Mouse (Mus musculus) kidney, postnatal 0 days (tissue): ENCODE measurements around the gene Epor. TPM values are rescaled to one million over a fixed set of nuclear protein-coding genes. Genes with fewer than 3 reads are reported as not detected.
A peak's percentile ranks its signal among the peaks of the same experiment; 100 is the strongest.

Experiments
- ATAC-seq: fragments of 200-750 bp; cut with Nextera tagmentation; replicated peaks from 2 replicates; pipeline ENCODE4 v1.8.0; 2017; ENCODE audit warnings: low read depth, moderate number of reproducible peaks, moderate TSS enrichment, moderate library complexity; ENCODE audit not compliant: low FRiP score
- DNase-seq: peaks from one replicate; pipeline ENCODE4 v3.0.0-alpha.2; 2016; ENCODE audit warnings: low spot score
- H3K27ac ChIP-seq: fragments of 300-500 bp; sonication (generic); 2 replicates; pipeline ENCODE4 v1.5.1; 2014; ENCODE audit warnings: mild to moderate bottlenecking
- H3K27me3 ChIP-seq: fragments of 300-500 bp; sonication (generic); 2 replicates; pipeline ENCODE4 v1.6.1; 2014; ENCODE audit warnings: low read length, mixed read lengths; ENCODE audit not compliant: insufficient read depth
- H3K36me3 ChIP-seq: fragments of 300-500 bp; sonication (generic); 2 replicates; pipeline ENCODE4 v1.6.1; 2014; ENCODE audit warnings: low read length, mixed read lengths; ENCODE audit not compliant: insufficient read depth
- H3K4me1 ChIP-seq: fragments of 300-500 bp; sonication (generic); replicated peaks from 2 replicates; pipeline ENCODE4 v1.6.1; 2014; ENCODE audit warnings: antibody characterized with exemption, low read length, mixed read lengths; ENCODE audit not compliant: insufficient read depth
- H3K4me2 ChIP-seq: fragments of 300-500 bp; sonication (generic); 2 replicates; pipeline ENCODE4 v1.6.1; 2014; ENCODE audit warnings: mild to moderate bottlenecking, low read length, moderate library complexity, mixed read lengths
- H3K4me3 ChIP-seq: fragments of 300-500 bp; sonication (generic); replicated peaks from 2 replicates; pipeline ENCODE4 v1.5.1; 2014; ENCODE audit warnings: low read depth, low read length
- H3K9ac ChIP-seq: fragments of 300-500 bp; sonication (generic); 2 replicates; pipeline ENCODE4 v1.6.1; 2014; ENCODE audit warnings: low read depth, low read length
- H3K9me3 ChIP-seq: fragments of 300-500 bp; sonication (generic); replicated peaks from 2 replicates; pipeline ENCODE4 v1.6.1; 2016; ENCODE audit warnings: low read length, inconsistent platforms, mixed read lengths
- CTCF ChIP-seq: IDR thresholded peaks from 2 replicates; pipeline ENCODE4 v1.5.1; 2016; ENCODE audit warnings: antibody characterized with exemption, low read depth, mild to moderate bottlenecking, moderate library complexity
- WGBS: fragments of 180-500 bp; shearing (Covaris S2); extraction: QIAGEN DNeasy Blood & Tissue Kit; methylation state at CpG from one replicate; pipeline ENCODE4 v1.1.7; 2014; 5-methylcytosine and 5-hydroxymethylcytosine counted together
- polyA plus RNA-seq: library from polyadenylated mRNA; unstranded; fragments of >200 nt; fragmentation: Nextera tagmentation; extraction: Ambion mirVana; gene quantifications from 2 replicates; pipeline ENCODE4 v1.2.1, GENCODE M21; 2015

Gene Epor
- polyA plus RNA-seq = 16.1 and 17.2 TPM in 2 replicates

GRCm38 (mm10) chr9:21963417-21963816 lies at the start of gene Epor:
Gene Epor, minus strand, starts transcription at chr9:21963506.
- ATAC-seq (peak; percentile 9; the same call in 1 of the 2 replicates), DNase-seq (peak; percentile 73)
- no peaks in the 10 kb centered on the region for H3K36me3 ChIP-seq
- WGBS = 12% methylated on average over 8 of the region's 8 CpGs
- H3K9ac ChIP-seq = peak within 1 kb of the TSS; percentile 50
- no peaks in the 10 kb centered on the region for H3K9me3 ChIP-seq
- H3K27ac ChIP-seq = peak within 1 kb of the TSS; percentile 20; the same call in 1 of the 2 replicates
- peak within 1 kb of the TSS; percentile 89 for H3K4me2 ChIP-seq
- H3K4me1 ChIP-seq = peaks cover 29% of the 10 kb centered on the region
- H3K27me3 ChIP-seq = 0 out of 2 replicates have a peak, but pooled peaks cover 6% of the 10 kb centered on the region
- peak within 1 kb of the TSS; percentile 51 for H3K4me3 ChIP-seq
- TF ChIP-seq CTCF = no peak

- H3K4me3 ChIP-seq = no peak overlapping the region
- H3K4me2 ChIP-seq = no peak overlapping the region
- no peaks in the 10 kb centered on the region for H3K9me3 ChIP-seq
- H3K27ac ChIP-seq = no peak overlapping the region
- no peaks in the 10 kb centered on the region for H3K27me3 ChIP-seq
- no peaks in the 10 kb centered on the region for H3K4me1 ChIP-seq
- 91% methylated on average over 13 of the region's 13 CpGs for WGBS
- no peak for TF ChIP-seq CTCF
- H3K36me3 ChIP-seq = peaks cover 59% of the 10 kb centered on the region
- DNase-seq (no peak), ATAC-seq (no peak)
- no peak overlapping the region for H3K9ac ChIP-seq
Measured at GRCm38 (mm10) chr9:22012731-22013130, 49.4 kb upstream of the Epor start.

GRCm38 (mm10) chr9:22011055-22011454 lies 47.7 kb upstream of the Epor start:
- no peak for DNase-seq
- Histone ChIP-seq H3K4me2 (no peak overlapping the region), H3K4me3 (no peak overlapping the region), H3K27ac (no peak overlapping the region), H3K9me3 (no peaks in the 10 kb centered on the region), H3K4me1 (no peaks in the 10 kb centered on the region), H3K27me3 (no peaks in the 10 kb centered on the region), H3K36me3 (peaks cover 67% of the 10 kb centered on the region), H3K9ac (no peak overlapping the region)
- TF ChIP-seq CTCF = no peak
- WGBS = 91% methylated on average over 5 of the region's 5 CpGs
- ATAC-seq = 0 out of 2 replicates have a peak, but pooled peaks have one; percentile 16

DNA sequence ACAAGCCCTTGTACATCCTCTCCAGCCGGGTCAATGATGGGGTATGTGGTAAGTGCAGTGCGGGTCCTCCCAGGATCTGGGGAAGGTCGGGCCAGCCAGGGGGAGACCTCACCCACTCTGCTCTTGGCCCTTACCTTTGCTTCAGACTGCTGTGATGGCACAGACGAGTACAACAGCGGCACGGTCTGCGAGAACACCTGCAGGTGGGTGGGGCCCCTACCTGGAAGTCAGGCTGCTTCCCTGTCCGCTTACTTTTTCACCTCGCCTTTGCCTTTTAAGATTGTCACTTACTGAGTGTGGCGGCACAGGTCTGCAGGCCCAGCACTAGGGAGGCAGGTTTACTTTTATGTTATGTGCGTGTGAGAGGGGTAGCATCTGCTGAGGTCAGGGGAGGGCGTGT lies 41.2 kb upstream of the Epor start:
- DNase-seq (no peak), ATAC-seq (no peak)
- H3K36me3 ChIP-seq = peaks cover 35% of the 10 kb centered on the region
- no peak for TF ChIP-seq CTCF
- H3K27ac ChIP-seq = no peak overlapping the region
- H3K4me3 ChIP-seq = no peak overlapping the region
- H3K9ac ChIP-seq = no peak overlapping the region
- no peak overlapping the region for H3K4me2 ChIP-seq
- 93% methylated on average over 12 of the region's 12 CpGs for WGBS
- peaks cover 19% of the 10 kb centered on the region for H3K4me1 ChIP-seq
- no peaks in the 10 kb centered on the region for H3K27me3 ChIP-seq
- no peaks in the 10 kb centered on the region for H3K9me3 ChIP-seq

- no peak for TF ChIP-seq CTCF
- WGBS = 0% methylated on average over 18 of the region's 18 CpGs
- Histone ChIP-seq H3K9ac (peak overlapping the region; percentile 65), H3K4me3 (peak overlapping the region; percentile 66), H3K36me3 (peaks cover 23% of the 10 kb centered on the region; the same call in 1 of the 2 replicates), H3K9me3 (no peaks in the 10 kb centered on the region), H3K4me2 (peak overlapping the region; percentile 72), H3K27ac (peak overlapping the region; percentile 67), H3K4me1 (peaks cover 19% of the 10 kb centered on the region), H3K27me3 (no peaks in the 10 kb centered on the region)
- DNase-seq (peak; percentile 79), ATAC-seq (no peak; the same call in 1 of the 2 replicates)
Measured at GRCm38 (mm10) chr9:22003163-22003554, 39.9 kb upstream of the Epor start.

DNA sequence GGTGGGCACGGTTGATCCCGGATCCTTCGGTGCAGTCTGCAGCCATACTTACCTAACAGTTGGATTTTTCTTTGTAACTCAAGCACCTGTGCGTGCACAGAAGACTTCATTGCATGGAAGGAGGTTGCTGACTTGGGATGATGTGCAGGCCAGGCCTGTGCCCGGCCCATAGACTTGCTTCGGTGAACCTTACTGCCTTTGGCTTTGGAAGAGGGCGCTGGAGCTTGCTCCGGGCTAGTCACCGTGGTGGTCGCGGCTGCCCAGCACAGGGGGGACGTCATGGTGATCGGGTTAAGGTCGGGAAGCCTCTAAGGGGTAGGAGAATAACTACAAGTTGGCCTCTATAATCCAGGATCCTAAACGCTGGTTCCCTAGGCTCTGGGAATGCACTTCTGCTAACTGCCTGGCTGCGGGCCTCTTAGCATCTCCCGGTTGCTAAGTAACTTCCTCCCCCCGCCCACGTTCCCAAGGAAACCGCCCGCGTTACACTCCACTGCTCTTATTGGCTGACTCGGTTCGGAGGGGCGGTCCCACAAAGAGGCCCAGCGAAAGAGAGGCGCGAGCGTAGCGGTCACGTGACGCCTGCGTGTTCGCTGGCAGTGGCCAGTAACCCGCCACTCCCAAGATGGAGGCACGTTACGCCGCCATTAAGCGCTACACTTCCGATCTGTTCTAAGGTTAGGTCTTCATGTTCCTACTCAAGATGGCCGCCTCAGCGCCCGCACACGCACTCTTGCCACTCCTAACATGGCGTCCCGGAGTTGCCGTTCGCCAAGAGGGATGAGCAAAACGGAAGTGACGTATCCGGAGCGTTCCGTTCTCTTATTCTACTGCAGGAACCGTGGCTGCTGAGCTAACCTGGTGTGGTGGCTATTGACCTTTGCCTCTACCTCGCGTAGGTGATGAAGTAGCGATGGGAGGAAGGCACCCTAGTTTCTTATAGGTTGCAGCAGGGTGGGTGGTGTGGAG lies 39.2 kb upstream of the Epor start, which contains the start of the genes Ccdc151 and Prkcsh:
Ccdc151 (minus strand) TSS at position 441 of the 969 bp plus-strand sequence.
Prkcsh (plus strand) TSS at position 613 of the 969 bp plus-strand sequence.
- TF ChIP-seq CTCF = peak; percentile 21; the same call in 1 of the 2 replicates
- H3K36me3 ChIP-seq = peaks cover 21% of the 10 kb centered on the region; the same call in 1 of the 2 replicates
- peaks cover 19% of the 10 kb centered on the region for H3K4me1 ChIP-seq
- peak within 1 kb of the TSS; percentile 67 for H3K27ac ChIP-seq
- 5% methylated on average over 57 of the region's 57 CpGs for WGBS
- H3K4me3 ChIP-seq = peak within 1 kb of the TSS; percentile 66
- no peaks in the 10 kb centered on the region for H3K27me3 ChIP-seq
- peak; percentile 99 for ATAC-seq
- no peaks in the 10 kb centered on the region for H3K9me3 ChIP-seq
- peak within 1 kb of the TSS; percentile 72 for H3K4me2 ChIP-seq
- DNase-seq = peak; percentile 99
- peak within 1 kb of the TSS; percentile 65 for H3K9ac ChIP-seq
